ENCODE assay signal across 23 mouse cellular contexts in the genomic region with DNA sequence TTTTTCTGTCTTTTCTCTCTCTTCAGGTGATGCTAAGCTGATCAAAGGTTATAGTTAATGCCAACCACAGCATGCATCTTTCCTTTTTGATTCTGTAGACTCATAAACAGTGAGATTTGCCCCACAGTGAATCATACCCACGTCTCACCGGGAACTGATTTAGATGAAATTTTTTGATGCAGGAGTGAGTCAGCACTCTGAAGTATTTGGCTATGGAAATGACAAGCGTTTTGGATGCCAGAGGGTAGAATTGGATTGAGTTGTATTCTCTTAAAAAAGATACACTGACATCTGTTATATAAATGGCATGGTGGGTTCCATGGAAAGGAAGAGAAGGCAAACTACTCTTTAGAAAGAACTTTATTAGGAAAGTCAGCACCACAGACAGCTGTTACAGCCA.
DNase-seq lines count a peak whose midpoint lies in the region; ATAC-seq lines count a peak whose summit lies in the region.
"Had no signal": no experiment of that assay in that cellular context is flagged by ENCODE, and none has a peak within 500 bp of the region (broad histone marks: within the 10 kb centered on the region; RNA-seq: fewer than 3 reads in every experiment).

No protein-coding gene starts in this region.

- H3K4me3 ChIP-seq in midbrain, embryonic 11.5 days (ENCODE audit: low read depth, low read length) = no peak overlapping the region
- H3K4me3 ChIP-seq: embryonic facial prominence, embryonic 10.5 days; forebrain, embryonic 12.5 days; heart, embryonic 13.5 days; hindbrain, embryonic 15.5 days; intestine, embryonic 15.5 days had no signal

- H3K27ac ChIP-seq in midbrain, embryonic 11.5 days (ENCODE audit: low read depth, low read length) = no peak overlapping the region
- H3K27ac ChIP-seq: embryonic facial prominence, embryonic 10.5 days; forebrain, embryonic 12.5 days; heart, embryonic 13.5 days; hindbrain, embryonic 15.5 days; intestine, embryonic 15.5 days had no signal

- peak; percentile 49 to 81 for DNase-seq in frontal cortex, adult 2 months (ENCODE audit: extremely low spot score in 1 of 2, low spot score in 1 of 2)
- DNase-seq in frontal cortex, postnatal 25 days (ENCODE audit: low spot score in 2 of 2) = no peak
- peak; percentile 12 to 41 for DNase-seq in right cerebral cortex, postnatal 36 days (ENCODE audit: low spot score in 2 of 2)
- DNase-seq in right cerebral cortex, postnatal 25 days = no peak
- DNase-seq in layer of hippocampus, postnatal 36 days = peak; percentile 5 to 23
- DNase-seq in telencephalon, adult 2 months (ENCODE audit: low read depth, low spot score) = peak; percentile 87
- no peak for DNase-seq in kidney, adult 11 months
- DNase-seq in midbrain, embryonic 11.5 days (ENCODE audit: low spot score, missing footprints) = no peak
- DNase-seq: adrenal gland, postnatal 36 days; cerebellum, adult 18-20 months; cerebellum, postnatal 25 days; gastrocnemius, postnatal 10 days; heart, adult 18-20 months; kidney, postnatal 36 days; lung, adult 18-20 months; lung, postnatal 14 days had no signal

- no peaks in the 10 kb centered on the region for H3K9me3 ChIP-seq in midbrain, embryonic 11.5 days (ENCODE audit: control insufficient read depth, low read length)
- H3K9me3 ChIP-seq: embryonic facial prominence, embryonic 10.5 days; forebrain, embryonic 12.5 days; hindbrain, embryonic 15.5 days; intestine, embryonic 15.5 days had no signal

- H3K9ac ChIP-seq in midbrain, embryonic 11.5 days (ENCODE audit: low read length) = no peak overlapping the region
- H3K9ac ChIP-seq: forebrain, embryonic 12.5 days; heart, embryonic 13.5 days; hindbrain, embryonic 15.5 days; intestine, embryonic 15.5 days had no signal

- ATAC-seq in midbrain, embryonic 11.5 days (ENCODE audit: low FRiP score) = no peak
- ATAC-seq: intestine, embryonic 15.5 days had no signal

- H3K36me3 ChIP-seq in midbrain, embryonic 11.5 days (ENCODE audit: control insufficient read depth, insufficient read depth, low read length) = no peaks in the 10 kb centered on the region
- H3K36me3 ChIP-seq: embryonic facial prominence, embryonic 10.5 days; forebrain, embryonic 12.5 days; heart, embryonic 13.5 days; hindbrain, embryonic 15.5 days; intestine, embryonic 15.5 days had no signal

- H3K4me2 ChIP-seq in midbrain, embryonic 11.5 days = no peak overlapping the region
- H3K4me2 ChIP-seq: forebrain, embryonic 12.5 days; heart, embryonic 13.5 days; hindbrain, embryonic 15.5 days; intestine, embryonic 15.5 days; liver, embryonic 11.5 days had no signal

- WGBS in midbrain, embryonic 11.5 days = 87% methylated on average over 3 of the region's 3 CpGs

- no peaks in the 10 kb centered on the region for H3K4me1 ChIP-seq in midbrain, embryonic 11.5 days (ENCODE audit: control insufficient read depth, insufficient read depth, low read length)
- H3K4me1 ChIP-seq: embryonic facial prominence, embryonic 10.5 days; forebrain, embryonic 12.5 days; heart, embryonic 13.5 days; hindbrain, embryonic 15.5 days; intestine, embryonic 15.5 days had no signal

- H3K27me3 ChIP-seq in midbrain, embryonic 11.5 days (ENCODE audit: control insufficient read depth, insufficient read depth, low read length) = no peaks in the 10 kb centered on the region
- H3K27me3 ChIP-seq: CH12.LX; forebrain, embryonic 12.5 days; heart, embryonic 13.5 days; hindbrain, embryonic 15.5 days; intestine, embryonic 15.5 days had no signal

Comparison
In these comparisons a context has a peak if more than half of its experiments do, and no peak if none do; other contexts are left out.
1. DNase-seq: peak in frontal cortex, adult 2 months (2 of 2), right cerebral cortex, postnatal 36 days (2 of 2), layer of hippocampus, postnatal 36 days (2 of 2) and telencephalon, adult 2 months (single experiment); none in frontal cortex, postnatal 25 days (0 of 2), right cerebral cortex, postnatal 25 days (single experiment), kidney, adult 11 months (single experiment) and midbrain, embryonic 11.5 days (single experiment).